13 mouse cellular contexts compared by ENCODE assay signal in the genomic region with DNA sequence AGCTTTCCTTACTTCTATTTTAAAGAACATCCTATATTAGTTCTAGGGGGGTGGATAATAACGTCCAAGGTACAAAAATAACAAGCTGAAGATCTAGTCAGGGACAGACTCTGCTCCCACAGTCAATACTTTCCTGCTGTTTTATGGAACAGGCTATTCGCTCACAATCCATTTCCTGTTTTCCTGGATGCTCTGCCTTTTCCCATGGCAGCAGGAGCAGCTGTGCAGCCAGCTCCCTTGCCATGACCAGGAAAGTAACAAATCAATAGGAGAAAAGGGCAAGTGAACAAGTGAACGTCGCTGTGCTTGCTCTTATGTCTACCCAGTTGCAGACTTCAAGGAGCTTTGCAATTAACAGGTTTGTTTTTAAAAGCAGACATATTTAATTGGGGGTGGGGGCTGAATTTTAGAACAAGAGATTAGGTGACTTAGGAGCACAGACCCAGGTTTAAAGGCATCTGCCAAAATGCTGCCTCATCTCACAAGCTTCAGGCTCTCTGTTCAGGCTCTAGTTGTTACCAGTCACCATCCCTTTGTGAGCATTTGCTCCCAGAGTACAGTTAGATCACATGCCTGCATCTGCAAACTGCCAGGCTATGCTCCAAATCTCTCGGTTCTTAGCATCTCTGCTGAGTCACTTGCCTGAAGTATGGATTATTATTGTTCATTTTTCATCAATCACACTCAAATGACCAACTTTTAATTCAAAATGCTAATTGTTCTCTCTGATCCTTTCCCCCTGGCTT.
DNase-seq lines count a peak whose midpoint lies in the region; ATAC-seq and TF ChIP-seq lines count a peak whose summit lies in the region.
"Had no signal": no experiment of that assay in that cellular context is flagged by ENCODE, and none has a peak within 500 bp of the region (broad histone marks: within the 10 kb centered on the region; RNA-seq: fewer than 3 reads in every experiment).

No protein-coding gene starts in this region.

- TF ChIP-seq CTCF in layer of hippocampus, adult 2 months (conservative IDR thresholded peaks at IDR 0.05): no peak
- TF ChIP-seq CTCF in midbrain, postnatal 0 days (IDR thresholded peaks at IDR 0.05): no peak

- no peak overlapping the region for H3K4me2 ChIP-seq in midbrain, postnatal 0 days (ENCODE audit: low read depth, low read length, poor library complexity, severe bottlenecking)
- H3K4me2 ChIP-seq: lung, embryonic 14.5 days had no signal

- no peaks in the 10 kb centered on the region for H3K36me3 ChIP-seq in midbrain, postnatal 0 days (ENCODE audit: insufficient read depth, low read length)

- H3K4me3 ChIP-seq in layer of hippocampus, adult 2 months: no peak overlapping the region
- H3K4me3 ChIP-seq in midbrain, postnatal 0 days (ENCODE audit: low read depth, low read length): no peak overlapping the region

- WGBS in midbrain, postnatal 0 days: 44% methylated on average over 5 of the region's 5 CpGs

- peak; percentile 90 for DNase-seq in heart, adult 11 months
- DNase-seq in heart, postnatal 25 days (ENCODE audit: low spot score): no peak
- DNase-seq in layer of hippocampus, adult 2 months (ENCODE audit: low spot score in 2 of 2): no peak
- no peak for DNase-seq in layer of hippocampus, postnatal 10 days (ENCODE audit: low spot score in 2 of 2)
- DNase-seq in forelimb bud, embryonic 11.5 days (ENCODE audit: low read depth, low spot score): peak; percentile 33
- DNase-seq in midbrain, postnatal 0 days (ENCODE audit: low spot score): peak; percentile 37
- DNase-seq in thymus, postnatal 0 days (ENCODE audit: low spot score): no peak
- no peak for DNase-seq in cerebellum, postnatal 36 days
- DNase-seq: adrenal gland, postnatal 10 days; cerebellum, adult 11 months; heart, postnatal 4 days; lung, embryonic 14.5 days; thymus, postnatal 4 days had no signal

- peak overlapping the region; percentile 36; the same call in 1 of the 2 replicates for H3K27ac ChIP-seq in layer of hippocampus, adult 2 months
- H3K27ac ChIP-seq in midbrain, postnatal 0 days (ENCODE audit: low read depth, low read length): peak overlapping the region; percentile 69

- no peak overlapping the region for H3K9ac ChIP-seq in midbrain, postnatal 0 days (replicated peaks; ENCODE audit: low read length, poor library complexity, severe bottlenecking)
- H3K9ac ChIP-seq: lung, embryonic 14.5 days had no signal

- no peaks in the 10 kb centered on the region for H3K27me3 ChIP-seq in midbrain, postnatal 0 days (ENCODE audit: insufficient read depth, low read length)

- peak; percentile 80 for ATAC-seq in midbrain, postnatal 0 days (ENCODE audit: low FRiP score)

- H3K9me3 ChIP-seq in midbrain, postnatal 0 days (ENCODE audit: low read length): no peaks in the 10 kb centered on the region

- H3K4me1 ChIP-seq in midbrain, postnatal 0 days (ENCODE audit: insufficient read depth, low read length): peaks cover 2% of the 10 kb centered on the region; the same call in 1 of the 2 replicates

- intact Hi-C loops in heart, postnatal 25 days (cut with DNase I): no loop called here

Comparison
In these comparisons a context has a peak if more than half of its experiments do, and no peak if none do; other contexts are left out.
1. DNase-seq: peak in heart, adult 11 months (single experiment), forelimb bud, embryonic 11.5 days (single experiment) and midbrain, postnatal 0 days (single experiment); none in heart, postnatal 25 days (single experiment), layer of hippocampus, adult 2 months (0 of 2), layer of hippocampus, postnatal 10 days (0 of 2), thymus, postnatal 0 days (single experiment) and cerebellum, postnatal 36 days (0 of 2).